9 mouse cellular contexts compared by ENCODE assay signal in genomic region chr2:77245806-77246205, GRCm38 (mm10). TPM values are rescaled to one million over a fixed set of nuclear protein-coding genes. Genes with fewer than 3 reads are reported as not detected.
DNase-seq lines count a peak whose midpoint lies in the region; ATAC-seq and TF ChIP-seq lines count a peak whose summit lies in the region.
"Had no signal": no experiment of that assay in that cellular context is flagged by ENCODE, and none has a peak within 500 bp of the region (broad histone marks: within the 10 kb centered on the region; RNA-seq: fewer than 3 reads in every experiment).

No protein-coding gene starts in this region.

- peak overlapping the region; percentile 70; the same call in 1 of the 2 replicates for H3K27ac ChIP-seq in hindbrain, embryonic 10.5 days
- H3K27ac ChIP-seq in hindbrain, embryonic 14.5 days = no peak overlapping the region
- H3K27ac ChIP-seq in midbrain, embryonic 11.5 days (ENCODE audit: low read depth, low read length) = no peak overlapping the region
- H3K27ac ChIP-seq in midbrain, embryonic 10.5 days (replicated peaks) = no peak overlapping the region
- H3K27ac ChIP-seq in heart, embryonic 12.5 days (ENCODE audit: poor library complexity, severe bottlenecking) = peak overlapping the region; percentile 2; the same call in 1 of the 2 replicates
- H3K27ac ChIP-seq in stomach, postnatal 0 days (replicated peaks) = peak overlapping the region; percentile 79

- H3K4me2 ChIP-seq in hindbrain, embryonic 14.5 days (replicated peaks) = no peak overlapping the region
- no peak overlapping the region for H3K4me2 ChIP-seq in midbrain, embryonic 11.5 days
- no peak overlapping the region for H3K4me2 ChIP-seq in heart, embryonic 12.5 days
- H3K4me2 ChIP-seq in stomach, postnatal 0 days (replicated peaks; ENCODE audit: low read depth) = no peak overlapping the region

- DNase-seq in hindbrain, embryonic 10.5 days (ENCODE audit: low spot score) = no peak
- DNase-seq in hindbrain, embryonic 14.5 days (ENCODE audit: low spot score) = no peak
- peak; percentile 70 for DNase-seq in midbrain, embryonic 11.5 days (ENCODE audit: low spot score, missing footprints)
- DNase-seq in midbrain, embryonic 10.5 days (ENCODE audit: low spot score) = no peak
- no peak for DNase-seq in stomach, postnatal 0 days (ENCODE audit: low spot score)
- DNase-seq in thymus, postnatal 25 days = no peak
- no peak for DNase-seq in urinary bladder, postnatal 36 days (ENCODE audit: low spot score in 2 of 2)
- DNase-seq: thymus, postnatal 14 days had no signal

- no peak overlapping the region for H3K9ac ChIP-seq in hindbrain, embryonic 14.5 days
- no peak overlapping the region for H3K9ac ChIP-seq in midbrain, embryonic 11.5 days (ENCODE audit: low read length)
- H3K9ac ChIP-seq in heart, embryonic 12.5 days = no peak overlapping the region
- no peak overlapping the region for H3K9ac ChIP-seq in stomach, postnatal 0 days (ENCODE audit: low read length)

- H3K4me3 ChIP-seq in hindbrain, embryonic 10.5 days = no peak overlapping the region
- no peak overlapping the region for H3K4me3 ChIP-seq in hindbrain, embryonic 14.5 days (replicated peaks; ENCODE audit: low read length)
- H3K4me3 ChIP-seq in midbrain, embryonic 11.5 days (ENCODE audit: low read depth, low read length) = no peak overlapping the region
- H3K4me3 ChIP-seq in midbrain, embryonic 10.5 days = no peak overlapping the region
- no peak overlapping the region for H3K4me3 ChIP-seq in heart, embryonic 12.5 days
- no peak overlapping the region for H3K4me3 ChIP-seq in stomach, postnatal 0 days (ENCODE audit: low read depth, low read length)

- H3K4me1 ChIP-seq in hindbrain, embryonic 10.5 days (replicated peaks) = peaks cover 16% of the 10 kb centered on the region
- H3K4me1 ChIP-seq in hindbrain, embryonic 14.5 days (replicated peaks; ENCODE audit: control insufficient read depth, insufficient read depth, low read length) = peaks cover 11% of the 10 kb centered on the region
- no peaks in the 10 kb centered on the region for H3K4me1 ChIP-seq in midbrain, embryonic 11.5 days (ENCODE audit: control insufficient read depth, insufficient read depth, low read length)
- peaks cover 11% of the 10 kb centered on the region; the same call in 1 of the 2 replicates for H3K4me1 ChIP-seq in midbrain, embryonic 10.5 days
- H3K4me1 ChIP-seq in heart, embryonic 12.5 days (replicated peaks) = peaks cover 31% of the 10 kb centered on the region
- no peaks in the 10 kb centered on the region for H3K4me1 ChIP-seq in stomach, postnatal 0 days (replicated peaks; ENCODE audit: control insufficient read depth, insufficient read depth)

- no peaks in the 10 kb centered on the region for H3K9me3 ChIP-seq in hindbrain, embryonic 10.5 days
- H3K9me3 ChIP-seq in hindbrain, embryonic 14.5 days (ENCODE audit: control insufficient read depth, low read length) = no peaks in the 10 kb centered on the region
- no peaks in the 10 kb centered on the region for H3K9me3 ChIP-seq in midbrain, embryonic 11.5 days (ENCODE audit: control insufficient read depth, low read length)
- no peaks in the 10 kb centered on the region for H3K9me3 ChIP-seq in midbrain, embryonic 10.5 days (replicated peaks)
- no peaks in the 10 kb centered on the region for H3K9me3 ChIP-seq in heart, embryonic 12.5 days (replicated peaks)
- H3K9me3 ChIP-seq in stomach, postnatal 0 days (ENCODE audit: control insufficient read depth, low read length) = no peaks in the 10 kb centered on the region

- H3K36me3 ChIP-seq in hindbrain, embryonic 10.5 days = peaks cover 29% of the 10 kb centered on the region
- H3K36me3 ChIP-seq in hindbrain, embryonic 14.5 days (replicated peaks; ENCODE audit: control insufficient read depth, insufficient read depth) = peaks cover 18% of the 10 kb centered on the region; the same call in 1 of the 2 replicates
- peaks cover 5% of the 10 kb centered on the region for H3K36me3 ChIP-seq in midbrain, embryonic 11.5 days (ENCODE audit: control insufficient read depth, insufficient read depth, low read length)
- H3K36me3 ChIP-seq in midbrain, embryonic 10.5 days = peaks cover 39% of the 10 kb centered on the region
- peaks cover 24% of the 10 kb centered on the region for H3K36me3 ChIP-seq in heart, embryonic 12.5 days
- no peaks in the 10 kb centered on the region for H3K36me3 ChIP-seq in stomach, postnatal 0 days (ENCODE audit: control insufficient read depth, insufficient read depth, low read length)

- H3K27me3 ChIP-seq in hindbrain, embryonic 10.5 days (ENCODE audit: insufficient read depth, poor library complexity, severe bottlenecking) = no peaks in the 10 kb centered on the region
- H3K27me3 ChIP-seq in hindbrain, embryonic 14.5 days (ENCODE audit: control insufficient read depth, insufficient read depth, low read length) = no peaks in the 10 kb centered on the region
- no peaks in the 10 kb centered on the region for H3K27me3 ChIP-seq in midbrain, embryonic 11.5 days (ENCODE audit: control insufficient read depth, insufficient read depth, low read length)
- no peaks in the 10 kb centered on the region for H3K27me3 ChIP-seq in midbrain, embryonic 10.5 days (ENCODE audit: low read depth, poor library complexity, severe bottlenecking)
- no peaks in the 10 kb centered on the region for H3K27me3 ChIP-seq in heart, embryonic 12.5 days (replicated peaks)
- no peaks in the 10 kb centered on the region for H3K27me3 ChIP-seq in stomach, postnatal 0 days (ENCODE audit: control insufficient read depth, insufficient read depth, low read length)

- WGBS in hindbrain, embryonic 10.5 days = 73% methylated on average over 3 of the region's 3 CpGs
- 84% methylated on average over 3 of the region's 3 CpGs for WGBS in hindbrain, embryonic 14.5 days
- WGBS in midbrain, embryonic 11.5 days = 76% methylated on average over 3 of the region's 3 CpGs
- WGBS in midbrain, embryonic 10.5 days = 85% methylated on average over 3 of the region's 3 CpGs
- WGBS in heart, embryonic 12.5 days = 63% methylated on average over 3 of the region's 3 CpGs
- WGBS in stomach, postnatal 0 days = 57% methylated on average over 3 of the region's 3 CpGs

- TF ChIP-seq EP300 in stomach, postnatal 0 days (optimal IDR thresholded peaks at IDR 0.05) = no peak

- ATAC-seq in hindbrain, embryonic 14.5 days (ENCODE audit: low FRiP score) = no peak
- ATAC-seq in midbrain, embryonic 11.5 days (ENCODE audit: low FRiP score) = no peak
- no peak for ATAC-seq in heart, embryonic 12.5 days (ENCODE audit: insufficient number of reproducible peaks, low FRiP score)
- ATAC-seq in stomach, postnatal 0 days (ENCODE audit: low FRiP score, low TSS enrichment) = peak; percentile 45; the same call in 1 of the 2 replicates

- TF ChIP-seq CTCF in stomach, postnatal 0 days (IDR thresholded peaks at IDR 0.05; ENCODE audit: low read depth) = no peak

RNA-seq across cellular contexts. Expression of gene Sestd1, which starts 34.6 kb away (rescaled TPM):
- 14.8 and 18.3 TPM in 2 replicates for polyA plus RNA-seq in hindbrain, embryonic 10.5 days (2016; fragmentation: Nextera tagmentation; extraction: Ambion mirVana)
- polyA plus RNA-seq in hindbrain, embryonic 14.5 days (2014; fragmentation: Nextera tagmentation; extraction: Ambion mirVana) = 48.8 and 51.7 TPM in 2 replicates
- polyA plus RNA-seq in midbrain, embryonic 11.5 days (2014; fragmentation: Nextera tagmentation; extraction: Ambion mirVana) = 24.8 and 27.3 TPM in 2 replicates
- 14.7 and 18.4 TPM in 2 replicates for polyA plus RNA-seq in midbrain, embryonic 10.5 days (2016; fragmentation: Nextera tagmentation; extraction: Ambion mirVana)
- polyA plus RNA-seq in heart, embryonic 12.5 days (2016; fragmentation: Nextera tagmentation; extraction: Ambion mirVana) = 11.2 and 12.5 TPM in 2 replicates
- polyA plus RNA-seq in stomach, postnatal 0 days (2015; fragmentation: Nextera tagmentation; extraction: Ambion mirVana) = 7.5 and 7.6 TPM in 2 replicates

Comparison
In these comparisons a context has a peak if more than half of its experiments do, and no peak if none do; other contexts are left out.
1. H3K27ac ChIP-seq: peak in hindbrain, embryonic 10.5 days (single experiment), heart, embryonic 12.5 days (single experiment) and stomach, postnatal 0 days (single experiment); none in hindbrain, embryonic 14.5 days (single experiment), midbrain, embryonic 11.5 days (single experiment) and midbrain, embryonic 10.5 days (single experiment).